Mouse (Mus musculus) hindlimb bud, embryonic 11.5 days (tissue): ENCODE measurements around the gene Supt5.
A peak's percentile ranks its signal among the peaks of the same experiment; 100 is the strongest.

Experiments used
- DNase-seq: peaks from one replicate; pipeline ENCODE4 v3.0.0-alpha.2; 2012; ENCODE audit warnings: low read depth, low spot score; ENCODE audit errors: extremely low spot score

Supt5 gene

GRCm38 (mm10) chr7:28375176-28375921 is 36.8 kb upstream of the Supt5 start:
- DNase-seq = no peak

- no peak for DNase-seq
Observed at GRCm38 (mm10) chr7:28374647-28375046, 36.1 kb upstream of the Supt5 start.

- DNase-seq = no peak
Observed at GRCm38 (mm10) chr7:28373891-28374495, 35.4 kb upstream of the Supt5 start.

GRCm38 (mm10) chr7:28373131-28373581 is 34.6 kb upstream of the Supt5 start:
- peak; percentile 82 for DNase-seq

GRCm38 (mm10) chr7:28372251-28373108 is 33.9 kb upstream of the Supt5 start, which contains the start of gene Plekhg2:
TSS of gene Plekhg2 (minus strand) at chr7:28372599.
- DNase-seq = peak; percentile 96

GRCm38 (mm10) chr7:28371514-28371989 is 33.0 kb upstream of the Supt5 start:
- no peak for DNase-seq

- no peak for DNase-seq
Observed at GRCm38 (mm10) chr7:28370977-28371513, 32.5 kb upstream of the Supt5 start.

GRCm38 (mm10) chr7:28370051-28370450 is 31.5 kb upstream of the Supt5 start:
- no peak for DNase-seq

- no peak for DNase-seq
Observed at GRCm38 (mm10) chr7:28368276-28368920, 29.9 kb upstream of the Supt5 start.

- no peak for DNase-seq
Observed at GRCm38 (mm10) chr7:28367663-28368275, 29.2 kb upstream of the Supt5 start.

- no peak for DNase-seq
Observed at GRCm38 (mm10) chr7:28362441-28363060, 24.0 kb upstream of the Supt5 start.

- no peak for DNase-seq
Observed at GRCm38 (mm10) chr7:28361647-28362341, 23.2 kb upstream of the Supt5 start.

- no peak for DNase-seq
Observed at GRCm38 (mm10) chr7:28360291-28360690, 21.7 kb upstream of the Supt5 start.

GRCm38 (mm10) chr7:28359854-28360253 is 21.3 kb upstream of the Supt5 start:
- no peak for DNase-seq

- no peak for DNase-seq
Observed at GRCm38 (mm10) chr7:28358431-28358830, 19.9 kb upstream of the Supt5 start.

- no peak for DNase-seq
Observed at GRCm38 (mm10) chr7:28357984-28358383, 19.4 kb upstream of the Supt5 start.

GRCm38 (mm10) chr7:28356981-28357380 is 18.4 kb upstream of the Supt5 start:
- no peak for DNase-seq

GRCm38 (mm10) chr7:28355221-28355620 is 16.7 kb upstream of the Supt5 start:
- no peak for DNase-seq

- no peak for DNase-seq
Observed at GRCm38 (mm10) chr7:28354596-28354995, 16.1 kb upstream of the Supt5 start.
